Mouse (Mus musculus) B cell, adult 2 months (primary cell): ENCODE results near the gene Klhl26.

Source experiments
- DNase-seq, 2 experiments: peaks; one replicate each; pipeline ENCODE4 v3.0.0; 2022

Klhl26 gene

DNA sequence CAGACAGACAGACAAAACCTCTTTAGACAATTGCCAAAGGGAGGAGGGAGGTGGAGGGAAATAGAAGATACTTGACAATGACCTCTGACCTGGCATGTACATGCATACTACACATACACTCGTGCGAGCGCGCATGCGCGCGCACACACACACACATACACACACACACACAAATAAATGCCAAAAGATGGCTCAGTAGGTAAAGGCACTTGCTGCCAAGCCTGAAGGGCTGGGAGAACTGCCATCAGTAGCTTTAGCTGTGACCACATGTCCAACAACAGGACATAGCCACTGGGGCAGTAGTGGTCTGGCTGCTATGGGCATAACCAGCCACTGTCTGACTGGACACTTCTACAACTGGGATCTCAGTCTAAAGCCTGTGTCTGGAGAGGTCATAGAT lies 4.9 kb downstream of the Klhl26 start:
- DNase-seq = no peak

DNA sequence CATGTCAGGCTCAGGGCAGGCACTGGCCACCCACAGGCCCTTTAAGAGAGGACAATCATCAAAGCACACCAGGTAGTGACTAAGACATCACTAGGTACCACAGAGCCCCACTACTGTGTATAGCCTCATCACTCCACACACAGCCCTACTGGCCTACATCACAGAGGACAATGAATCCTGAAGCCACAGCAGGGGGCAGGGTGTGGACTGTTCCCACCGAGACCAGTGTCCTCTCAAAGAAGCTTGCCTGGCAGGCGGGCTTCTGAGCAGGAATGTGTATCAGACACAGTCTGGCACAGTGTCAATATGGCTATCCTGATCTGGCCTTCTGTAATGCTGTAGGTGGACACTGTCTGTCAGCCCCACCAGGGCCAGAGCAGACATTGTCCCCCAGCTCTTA lies 6.8 kb downstream of the Klhl26 start:
- DNase-seq = no peak

DNA sequence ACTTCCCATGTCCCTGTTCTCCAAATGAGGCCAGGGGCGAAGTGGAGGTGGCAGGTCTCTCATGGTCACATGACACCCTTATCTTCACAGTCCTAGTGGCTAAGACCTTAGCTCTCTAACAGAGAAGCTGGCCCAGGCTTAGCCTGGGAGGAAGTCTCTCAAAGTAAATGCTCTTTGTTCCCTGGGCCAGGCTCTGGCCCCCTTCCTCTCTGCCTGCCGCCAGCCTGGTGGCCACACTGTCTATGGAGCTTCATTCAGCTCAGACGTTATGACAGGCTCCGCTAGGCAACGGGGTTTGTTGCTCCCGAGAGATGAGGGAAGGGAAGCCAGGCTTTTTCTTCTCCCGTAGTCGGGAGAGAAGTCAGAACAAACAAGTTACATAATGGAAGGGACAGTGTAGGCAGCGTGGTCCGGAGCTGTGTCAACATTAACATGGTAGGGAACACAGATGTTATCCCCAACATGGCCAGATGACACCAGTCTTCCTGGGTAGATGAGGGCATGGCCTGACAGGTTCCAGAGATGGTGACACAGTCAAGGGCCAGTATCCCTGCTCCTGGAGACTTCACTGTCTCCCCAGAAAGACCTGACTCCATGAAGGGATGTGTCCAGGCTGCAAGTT lies 7.4 kb downstream of the Klhl26 start:
- no peak for DNase-seq

DNA sequence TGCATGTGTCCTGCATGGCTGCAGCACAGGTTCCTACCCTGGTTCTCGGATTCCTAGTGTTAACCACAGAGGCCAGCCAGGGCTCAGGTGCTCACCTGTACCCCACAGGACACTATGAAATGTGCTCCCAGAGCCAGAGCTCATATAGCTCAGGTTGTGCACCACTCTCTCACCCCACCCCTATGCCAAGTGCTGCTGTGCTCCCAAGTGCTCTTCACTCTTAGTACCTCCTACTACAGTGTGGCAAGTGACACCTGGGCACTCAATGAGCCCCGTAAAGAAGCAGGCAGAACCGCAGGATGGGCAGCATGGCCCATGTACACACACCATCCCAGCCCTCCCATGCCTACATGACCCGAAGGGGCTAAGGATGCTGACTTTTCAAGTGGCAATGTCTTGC lies 8.0 kb downstream of the Klhl26 start:
- DNase-seq = no peak

DNA sequence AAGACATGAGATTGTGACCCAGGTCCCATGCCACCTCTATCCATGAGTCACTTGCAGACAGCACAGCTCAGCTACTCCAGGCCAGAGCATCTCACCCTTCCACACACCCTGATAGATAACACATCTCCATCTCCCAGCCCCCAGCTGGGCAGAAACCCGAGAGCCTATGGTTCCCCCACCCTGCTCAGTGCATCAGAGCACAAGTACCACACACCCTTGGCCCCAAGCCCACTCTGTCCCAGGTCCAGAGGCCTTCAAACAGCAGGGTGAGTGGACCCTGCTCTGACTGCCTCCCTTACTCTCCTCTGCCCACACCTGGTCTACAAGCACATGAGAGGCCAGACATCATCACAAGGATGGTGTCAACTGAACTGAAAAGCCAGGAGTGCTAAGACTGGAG lies 8.9 kb downstream of the Klhl26 start:
- no peak for DNase-seq

DNA sequence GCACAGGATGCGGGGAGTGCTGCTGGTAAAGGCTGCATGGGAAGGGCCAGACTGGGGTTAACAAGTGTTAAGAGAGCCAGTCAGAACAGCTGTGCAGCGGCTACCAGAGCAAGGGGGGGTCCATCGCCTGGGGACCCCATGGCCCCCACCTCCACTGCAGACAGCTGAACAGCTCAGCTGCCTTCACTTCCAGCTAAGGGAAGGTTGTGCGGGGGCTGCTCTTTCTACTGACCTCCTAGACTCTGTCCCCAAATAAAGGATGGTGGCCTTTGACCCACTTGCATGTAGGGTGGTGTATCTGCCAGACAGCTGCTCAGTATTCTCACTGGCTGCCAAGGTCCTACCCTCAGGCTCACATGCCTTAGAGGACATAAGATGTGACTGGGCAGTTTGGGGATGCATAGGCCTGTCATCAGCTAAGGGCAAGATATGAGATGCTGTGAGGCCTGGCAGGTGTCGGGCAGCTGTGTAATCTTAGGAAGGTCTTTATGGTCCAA lies 9.5 kb downstream of the Klhl26 start:
- no peak for DNase-seq

- no peak for DNase-seq
Observed at GRCm38 (mm10) chr8:70466771-70467170, 10.0 kb downstream of the Klhl26 start.

DNA sequence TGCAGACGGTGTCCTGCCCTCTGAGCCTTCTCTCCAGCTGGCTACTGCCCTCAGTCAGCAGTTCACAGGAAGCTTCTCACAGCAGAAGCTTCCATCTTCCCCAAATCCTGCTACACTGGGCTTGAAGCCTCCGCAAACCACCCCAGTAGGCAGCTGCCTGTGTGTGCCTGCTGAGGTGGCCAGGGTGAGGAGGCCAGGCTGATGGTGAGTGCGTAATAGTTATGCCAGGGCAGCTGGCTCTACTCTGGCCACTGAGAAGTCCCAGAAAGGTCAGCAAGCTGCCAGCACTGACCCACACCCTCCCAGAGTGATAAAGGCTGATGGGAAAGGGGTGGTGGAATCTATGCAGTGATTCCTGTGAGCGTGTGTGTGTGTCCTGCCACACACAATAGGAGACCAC lies 10.5 kb downstream of the Klhl26 start:
- no peak for DNase-seq

DNA sequence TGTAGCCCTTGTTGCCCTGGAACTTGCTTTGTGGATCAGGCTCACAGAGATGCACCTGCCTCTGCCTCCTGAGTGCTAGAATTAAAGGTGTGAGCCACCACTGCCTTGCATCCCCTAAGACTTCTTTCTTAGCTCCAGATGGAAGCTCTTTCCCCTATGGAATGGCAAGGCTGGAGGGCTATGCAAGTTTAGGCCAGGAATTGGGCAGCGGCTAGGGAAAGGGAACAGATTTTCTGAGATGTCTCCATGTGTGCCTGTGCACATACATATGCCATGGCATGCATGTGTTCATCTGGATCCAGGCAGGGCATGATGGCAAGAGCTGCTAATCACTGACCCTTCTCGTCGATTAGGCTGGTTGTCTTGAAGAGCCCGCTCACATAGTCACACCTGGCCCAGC lies 11.1 kb downstream of the Klhl26 start:
- DNase-seq = no peak

GRCm38 (mm10) chr8:70464162-70464561 lies 12.6 kb downstream of the Klhl26 start:
- no peak for DNase-seq

GRCm38 (mm10) chr8:70463306-70463705 lies 13.5 kb downstream of the Klhl26 start:
- no peak for DNase-seq

DNA sequence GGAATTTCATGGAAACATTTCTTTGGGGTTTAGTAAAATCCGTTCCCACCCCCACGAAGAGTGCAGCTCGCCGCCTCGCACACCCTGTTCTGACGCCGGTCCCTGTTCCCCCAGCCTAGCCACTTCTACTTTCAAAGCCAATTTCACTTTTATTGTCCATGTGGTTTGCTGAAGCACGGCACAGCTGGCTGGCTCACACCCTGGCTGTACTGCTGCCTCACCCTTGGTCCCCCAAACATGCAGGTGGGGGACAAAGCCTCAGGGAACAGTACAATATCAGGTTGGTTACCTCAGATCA lies 14.3 kb downstream of the Klhl26 start:
- DNase-seq = no peak

- no peak for DNase-seq
Observed at GRCm38 (mm10) chr8:70461765-70462515, 14.8 kb downstream of the Klhl26 start.

GRCm38 (mm10) chr8:70460606-70461005 lies 16.2 kb downstream of the Klhl26 start:
- no peak for DNase-seq

- no peak for DNase-seq
Observed at GRCm38 (mm10) chr8:70460199-70460598, 16.6 kb downstream of the Klhl26 start.

DNA sequence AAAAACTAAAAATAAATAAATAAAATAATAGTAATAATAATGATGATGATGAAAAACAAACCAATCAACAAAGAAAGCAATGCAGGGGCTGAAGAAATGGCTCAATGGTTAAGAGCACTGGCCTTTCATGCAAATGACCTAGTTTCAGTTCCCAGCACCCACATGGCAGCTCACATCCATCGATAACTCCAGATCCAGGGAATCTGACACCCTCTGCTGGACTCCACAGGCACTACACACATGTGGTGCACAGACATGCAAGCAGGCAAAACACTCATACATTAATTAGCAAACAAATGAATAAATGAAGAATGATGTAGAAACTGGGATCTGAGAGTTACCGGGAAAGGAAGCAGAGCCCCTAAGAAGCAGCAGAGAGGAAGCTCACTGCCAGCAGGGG lies 17.1 kb downstream of the Klhl26 start:
- DNase-seq = no peak

DNA sequence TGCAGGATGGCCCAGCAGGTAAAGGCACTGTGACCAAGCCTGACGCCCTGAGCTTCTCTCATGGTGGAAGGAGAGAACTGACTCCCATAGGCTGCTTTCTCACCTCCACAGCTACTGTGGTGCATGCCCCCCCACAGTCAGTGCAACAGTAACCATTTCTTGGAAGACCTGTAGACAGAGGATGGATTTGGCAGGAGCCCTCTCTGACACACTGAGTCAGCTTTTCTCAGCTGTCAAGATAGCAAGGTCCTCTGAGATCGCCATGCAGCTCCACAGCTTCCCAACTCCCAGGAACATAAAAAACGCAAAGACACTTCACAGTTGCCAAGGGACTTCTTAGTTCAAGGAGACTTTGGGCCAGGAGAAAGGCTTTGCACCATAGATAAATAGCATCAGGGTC lies 18.3 kb downstream of the Klhl26 start:
- DNase-seq = no peak

DNA sequence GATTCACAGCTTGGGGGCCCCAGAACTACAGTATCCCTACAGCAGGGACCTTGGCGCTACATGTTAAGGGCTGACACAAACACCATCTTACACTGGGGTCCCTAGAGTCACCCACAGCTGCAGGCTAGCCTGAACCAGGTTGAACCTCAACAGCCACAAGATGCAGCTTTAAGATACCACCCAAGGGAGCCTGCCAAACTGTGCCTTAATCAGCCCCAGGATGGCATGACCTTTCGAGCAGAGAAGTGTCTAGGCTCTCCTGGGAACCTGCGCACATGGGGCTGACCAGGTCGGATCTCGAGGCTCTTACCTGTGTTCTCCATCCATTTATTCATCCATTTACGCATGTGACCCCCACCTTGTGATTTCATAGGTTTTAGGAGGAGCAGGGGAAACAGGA lies 18.9 kb downstream of the Klhl26 start:
- DNase-seq = no peak

GRCm38 (mm10) chr8:70456996-70457395 lies 19.8 kb downstream of the Klhl26 start:
- no peak for DNase-seq

DNA sequence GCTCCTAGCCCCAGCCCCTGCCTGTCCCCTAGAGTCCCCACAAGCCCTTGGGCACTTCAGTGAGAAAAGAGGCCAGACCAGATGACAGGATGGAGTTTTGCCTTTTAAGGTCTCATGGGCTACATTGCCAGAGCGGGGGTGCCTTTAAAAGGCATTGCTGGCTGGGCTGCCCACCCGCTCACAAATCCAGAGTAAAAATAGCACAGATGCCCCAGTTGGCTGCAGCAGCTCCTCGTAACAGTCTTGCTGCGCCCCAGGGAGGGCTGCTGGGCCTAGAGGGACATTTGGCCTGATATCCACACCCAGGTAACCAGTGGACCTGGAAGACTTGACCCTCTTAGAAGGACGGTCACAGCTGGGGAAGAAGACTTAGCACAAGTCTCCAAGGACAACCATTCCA lies 22.9 kb downstream of the Klhl26 start:
- no peak for DNase-seq

- DNase-seq = no peak
Observed at GRCm38 (mm10) chr8:70452196-70452966, 24.4 kb downstream of the Klhl26 start.

DNA sequence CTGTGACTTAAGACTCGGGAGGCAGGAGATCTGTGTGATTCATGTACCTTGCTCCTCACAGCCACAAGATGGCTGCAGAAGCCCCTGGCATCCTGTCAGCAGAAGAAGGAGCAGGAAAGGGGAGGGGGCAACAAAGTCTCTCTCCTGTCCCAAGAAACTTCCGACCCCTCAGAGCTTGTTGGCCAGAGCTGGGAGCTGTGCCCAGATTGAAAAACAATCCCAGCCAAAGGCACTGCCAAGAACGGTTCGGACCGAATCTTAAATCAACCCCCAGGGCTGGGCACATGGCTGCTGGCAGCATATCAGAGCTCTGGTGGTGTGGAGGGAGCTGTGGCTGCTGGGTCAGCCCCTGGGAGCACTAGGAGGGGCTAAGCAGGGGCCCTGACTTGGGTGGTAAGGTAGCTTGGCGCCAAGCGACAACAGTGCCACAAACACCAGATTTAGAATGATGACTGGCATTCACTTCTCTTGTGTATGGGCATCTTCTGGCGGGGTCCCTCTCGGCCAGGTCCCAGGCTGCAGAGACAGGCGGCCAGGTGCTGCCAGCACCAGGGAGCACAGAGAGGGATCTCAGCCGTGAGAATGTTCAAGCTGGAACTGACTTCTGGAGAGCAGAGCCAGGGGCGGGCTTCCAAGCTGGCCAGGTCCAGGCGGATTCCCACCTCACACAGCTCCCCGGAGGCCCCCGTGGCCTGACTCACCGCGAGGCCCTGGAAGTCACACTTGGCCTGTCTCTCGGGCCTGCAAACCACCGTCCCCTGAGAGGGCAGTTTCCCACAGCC lies 28.9 kb downstream of the Klhl26 start:
- DNase-seq = no peak

DNA sequence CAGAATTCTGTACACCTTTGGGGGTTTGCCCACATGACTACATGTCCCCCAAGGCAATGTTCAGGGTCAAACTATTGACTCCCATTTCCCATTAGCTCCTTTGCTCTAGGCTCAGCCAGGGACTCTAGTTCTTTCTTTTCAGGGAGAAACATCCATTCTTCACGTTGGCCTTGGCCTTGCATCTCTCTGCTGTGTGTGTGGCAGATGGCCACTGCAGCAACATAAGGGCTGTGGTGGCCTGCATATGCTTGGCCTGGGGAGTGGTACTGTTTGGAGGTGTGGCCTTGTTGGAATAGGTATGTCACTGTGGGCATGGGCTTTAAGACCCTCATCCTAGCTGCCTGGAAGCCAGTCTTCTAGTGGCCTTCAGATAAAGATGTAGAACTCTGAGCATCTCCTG lies 30.8 kb downstream of the Klhl26 start:
- no peak for DNase-seq
